Mouse (Mus musculus) left cerebral cortex, adult 9 months (tissue): ENCODE data around the gene Siglec1.
"Not testable (repeated sequence)": the region's sequence is repeated elsewhere in the genome, so short reads cannot be mapped to it uniquely, and the experiment has no call there.

Experiments
- DNase-seq, 2 experiments: peaks; one replicate each; pipeline ENCODE4 v3.0.0; 2022; ENCODE audit warnings: low spot score in 2 of 2

Siglec1 gene

DNA sequence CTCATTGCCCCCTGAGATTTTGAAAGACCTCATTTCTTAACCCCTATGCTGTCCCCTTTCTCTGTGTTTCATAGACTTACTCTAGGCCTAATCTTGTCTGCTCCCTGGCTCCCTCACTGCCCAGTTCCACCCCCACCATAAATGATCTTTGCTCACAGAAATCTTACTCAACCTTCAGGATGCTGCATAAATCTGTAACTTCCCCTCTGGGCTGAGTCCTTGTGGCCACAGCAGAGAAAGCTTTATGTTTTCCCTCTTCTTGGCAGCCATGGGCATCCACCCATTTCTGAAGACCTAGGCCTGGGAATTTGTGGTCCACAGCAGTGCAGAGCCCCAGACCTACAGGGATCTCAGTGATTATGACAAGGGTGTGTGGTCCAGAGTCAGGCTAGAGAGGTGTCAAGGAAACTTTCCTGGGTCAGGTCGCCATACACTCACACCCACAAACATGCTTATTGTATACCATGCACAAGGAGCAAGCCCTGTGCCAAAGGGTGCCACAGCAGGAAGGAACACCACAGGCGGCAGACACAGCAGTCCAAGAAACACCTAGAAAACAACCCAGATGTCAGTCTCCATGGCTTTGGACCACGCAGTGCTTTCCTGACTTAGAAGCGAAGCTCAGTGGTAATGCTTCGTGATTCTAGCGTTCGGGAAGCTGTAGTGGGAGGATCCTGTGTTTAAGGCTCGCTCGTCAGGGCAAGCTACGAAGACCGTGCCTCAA lies at the start of gene Siglec1:
Gene Siglec1, minus strand, starts transcription at position 99 of the 724 bp plus-strand sequence.
- no peak for DNase-seq

DNA sequence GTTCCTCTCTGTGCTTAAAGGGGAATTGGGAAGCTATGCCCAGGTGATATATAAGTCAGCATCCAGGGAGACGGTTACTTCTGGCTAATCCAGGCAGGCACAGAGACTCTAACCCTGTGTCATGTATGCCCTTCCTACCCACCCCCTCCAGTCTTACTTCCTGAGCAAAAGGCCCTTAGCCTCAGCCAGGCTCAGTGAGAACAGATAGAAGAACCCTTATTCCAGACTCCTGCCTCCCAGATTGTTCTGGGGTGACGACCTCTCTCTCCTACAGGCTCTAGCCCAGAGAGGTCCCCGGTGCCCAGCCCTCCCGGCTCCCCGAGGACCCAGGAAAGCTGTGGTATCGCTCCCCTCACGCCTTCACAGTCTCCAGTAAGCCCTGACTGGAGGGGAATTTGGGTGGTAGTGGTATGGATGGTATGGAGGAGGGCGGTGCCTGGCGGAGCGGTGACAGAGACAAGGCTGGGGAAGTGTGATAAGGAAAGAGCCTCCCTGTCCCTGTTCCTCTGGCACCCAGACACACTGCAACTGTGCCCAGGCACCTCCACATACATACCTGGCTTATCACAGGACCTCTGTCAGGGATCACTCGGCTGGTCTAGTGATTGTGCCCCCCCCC lies 49.1 kb upstream of the Siglec1 start:
- DNase-seq = no peak

DNA sequence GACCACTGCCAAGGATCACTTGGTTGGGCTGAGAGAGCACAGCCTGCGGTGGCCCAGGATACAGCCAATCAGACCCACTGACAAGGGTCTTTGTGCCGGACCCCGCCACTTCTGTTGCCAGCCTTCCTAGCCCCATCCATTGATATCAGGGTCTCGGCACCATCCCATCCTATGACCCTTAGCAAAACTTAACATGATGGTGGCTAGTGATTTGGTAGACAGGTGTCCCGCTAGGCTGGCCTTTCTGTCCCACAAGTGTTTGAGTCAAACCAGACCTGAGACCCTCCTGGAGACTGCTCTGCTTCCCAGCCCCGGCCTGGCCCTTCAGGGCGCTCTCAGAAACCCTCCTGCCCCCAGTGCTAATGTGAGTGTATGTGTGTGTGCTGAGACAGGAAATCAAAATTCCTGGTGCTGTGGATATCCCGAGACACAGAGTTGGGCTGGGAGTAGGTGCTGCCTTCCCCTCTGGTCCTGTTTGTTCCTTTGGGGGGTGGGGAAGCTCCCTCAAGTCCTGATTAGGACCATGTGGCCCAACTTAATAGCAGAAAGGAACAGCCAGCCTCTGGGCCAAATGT lies 48.3 kb upstream of the Siglec1 start:
- DNase-seq = no peak

DNA sequence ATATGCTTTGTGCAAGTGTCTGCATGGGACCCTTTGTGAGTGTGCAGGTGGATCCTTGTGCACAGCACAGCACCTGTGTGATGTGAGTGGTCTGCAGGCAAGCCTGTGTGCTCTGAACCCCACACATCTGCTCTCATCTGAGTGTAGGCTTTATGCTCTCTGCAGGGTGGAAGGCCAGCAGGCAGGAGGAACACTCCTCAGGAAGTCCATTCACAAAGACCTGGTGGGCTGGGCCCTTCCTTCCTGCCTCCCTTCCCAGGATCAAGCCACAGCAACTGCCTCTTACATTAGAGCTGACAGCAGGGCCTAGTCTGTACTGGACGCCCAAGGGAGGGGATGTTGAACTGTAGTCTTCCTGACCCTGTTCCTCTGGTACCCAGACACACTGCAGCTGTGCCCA lies 47.8 kb upstream of the Siglec1 start:
- DNase-seq = no peak

DNA sequence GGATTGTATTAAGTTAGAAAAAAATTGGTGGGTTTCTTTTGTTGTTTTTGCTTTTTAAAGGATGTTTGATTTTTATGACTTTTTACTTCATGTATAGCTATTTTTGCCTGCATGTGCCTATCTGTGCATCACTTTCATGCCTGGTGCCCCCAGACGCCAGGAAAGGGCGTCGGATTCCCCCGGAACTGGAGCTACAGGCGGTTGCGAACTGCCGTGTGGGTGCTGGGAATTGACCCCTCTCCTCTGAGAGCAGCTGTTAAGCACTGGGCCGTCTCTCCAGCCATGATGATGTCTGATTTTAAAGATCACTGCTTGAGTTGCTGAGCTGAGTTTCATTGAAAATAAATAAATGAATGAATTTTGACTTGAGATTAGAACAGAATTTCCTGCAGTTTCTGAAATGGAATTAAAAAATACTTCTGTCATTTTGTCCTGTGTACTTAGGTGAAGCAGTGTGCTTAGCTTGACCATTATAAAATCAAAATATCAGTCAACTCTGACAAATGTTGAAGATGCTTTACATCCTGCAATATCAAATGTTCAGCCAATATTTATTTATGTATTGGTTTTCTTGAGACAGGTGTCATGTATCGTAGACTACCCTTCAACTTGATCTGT lies 46.5 kb upstream of the Siglec1 start, which contains the start of gene Gm11037:
Gene Gm11037, plus strand, starts transcription at position 568 of the 618 bp plus-strand sequence.
- no peak for DNase-seq

DNA sequence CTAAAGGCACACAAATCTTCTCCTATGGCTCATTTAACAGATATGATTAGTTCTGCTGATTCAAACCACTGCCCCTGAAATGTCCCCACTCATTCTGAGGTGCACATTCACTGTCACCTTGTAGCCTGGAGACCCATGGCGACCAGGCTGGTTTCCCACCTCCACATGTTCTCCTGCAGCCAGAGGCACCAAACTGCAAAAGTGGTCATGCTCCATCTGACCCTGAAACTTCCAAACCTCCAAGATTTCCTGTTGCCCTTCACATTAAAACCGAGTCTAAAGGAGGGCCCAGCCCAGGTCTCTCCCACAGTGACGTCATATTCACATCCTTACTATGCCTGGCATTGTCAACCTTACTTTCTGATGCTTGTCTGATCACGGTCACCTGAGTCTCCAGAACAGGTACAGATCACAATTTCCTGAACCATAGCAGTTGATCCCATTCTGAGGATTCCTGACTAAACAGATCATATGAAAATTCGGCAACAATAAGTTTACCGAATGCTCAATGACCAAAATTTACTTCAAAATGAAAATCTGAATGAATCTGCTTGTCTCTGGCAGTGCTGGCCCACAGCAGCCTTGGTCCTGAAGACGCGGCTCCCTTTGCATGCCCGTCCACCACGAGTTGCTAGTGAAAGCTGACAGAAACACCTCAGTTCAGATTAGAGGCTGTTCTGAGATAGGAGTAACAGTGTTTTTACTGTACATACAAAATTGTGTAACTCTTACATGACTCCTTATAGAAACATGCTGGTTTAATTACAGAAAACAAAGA lies 45.7 kb upstream of the Siglec1 start:
- no peak for DNase-seq

DNA sequence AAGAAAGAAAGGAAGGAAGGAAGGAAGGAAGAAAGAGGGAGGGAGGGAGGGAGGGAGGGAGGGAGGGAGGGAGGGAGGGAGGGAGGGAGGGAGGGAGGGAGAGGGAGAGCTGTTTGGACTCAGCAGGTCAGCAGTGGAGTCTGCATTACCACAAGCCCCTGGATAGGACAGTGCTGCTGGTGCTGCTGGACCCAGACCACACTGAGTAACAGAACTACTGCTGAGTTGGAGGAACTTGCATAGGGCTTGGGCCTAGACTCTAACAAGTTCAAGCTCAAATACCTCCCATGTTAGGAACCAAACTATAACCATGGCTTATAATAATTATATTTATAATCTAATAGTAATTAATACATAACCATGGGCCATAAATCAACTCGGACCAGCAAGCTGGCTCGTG lies 44.3 kb upstream of the Siglec1 start:
- no peak for DNase-seq

DNA sequence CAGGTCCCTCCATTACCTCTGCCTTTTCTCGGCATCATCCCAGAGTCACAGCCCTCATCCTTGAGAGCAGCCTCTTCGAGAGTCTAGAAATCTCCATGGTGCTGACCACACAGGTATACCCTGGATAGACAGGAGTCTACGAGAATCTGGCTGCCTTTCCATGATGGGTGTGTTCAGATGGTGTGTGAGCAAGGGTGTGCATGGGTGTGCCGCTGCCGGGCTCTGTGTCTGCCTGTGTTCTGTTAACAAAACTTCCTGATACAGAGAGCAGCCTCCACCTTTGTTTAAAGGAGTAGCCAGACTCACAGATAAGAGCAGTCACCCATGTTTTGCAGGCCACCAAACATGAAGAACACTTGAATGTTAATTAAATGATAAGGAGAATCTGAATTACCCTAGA lies 43.3 kb upstream of the Siglec1 start:
- no peak for DNase-seq

DNA sequence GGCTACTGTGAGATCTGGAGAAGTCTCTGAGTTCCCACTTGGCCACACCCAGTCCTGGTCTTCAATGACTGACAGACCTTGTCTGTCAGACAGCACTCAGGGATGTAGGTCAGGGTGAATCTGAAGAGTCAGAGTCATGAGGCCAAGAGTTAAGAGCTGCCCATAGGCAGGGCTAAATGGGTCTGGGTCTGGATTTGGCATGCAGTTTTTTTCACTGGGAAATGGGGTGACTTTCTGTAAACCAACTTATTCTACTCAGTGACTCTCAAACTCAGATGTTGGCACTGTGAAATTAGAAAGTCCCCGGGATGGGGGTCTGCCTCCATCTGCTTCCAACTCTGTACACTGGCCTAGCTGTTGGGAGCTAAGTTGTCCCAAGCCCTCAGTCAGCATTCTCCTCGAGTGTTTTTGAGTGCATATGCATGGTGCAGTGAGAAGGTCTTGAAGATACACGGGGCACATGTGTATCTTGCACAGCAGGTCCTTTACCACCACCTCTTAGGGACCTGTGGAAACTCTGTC lies 42.1 kb upstream of the Siglec1 start:
- DNase-seq = no peak

DNA sequence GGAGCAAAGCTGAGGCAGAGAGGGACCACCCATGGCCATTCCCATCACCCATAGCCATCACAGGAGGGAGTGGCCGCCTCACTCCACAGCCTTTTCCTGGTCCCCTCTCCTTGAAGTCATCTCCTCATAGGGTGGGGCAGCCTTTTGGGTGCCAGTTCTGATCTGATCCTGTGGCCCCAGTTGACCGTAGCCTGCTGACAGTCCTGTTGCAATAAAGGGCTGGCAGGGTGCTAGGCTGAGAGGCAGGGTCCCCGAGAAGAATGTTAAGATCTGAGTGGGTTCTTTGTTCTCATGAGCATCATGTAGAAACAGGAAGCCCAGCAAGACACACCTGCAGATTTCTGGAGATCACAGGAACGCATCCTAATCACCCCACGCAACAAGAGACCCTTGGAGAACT lies 41.6 kb upstream of the Siglec1 start:
- DNase-seq = no peak

DNA sequence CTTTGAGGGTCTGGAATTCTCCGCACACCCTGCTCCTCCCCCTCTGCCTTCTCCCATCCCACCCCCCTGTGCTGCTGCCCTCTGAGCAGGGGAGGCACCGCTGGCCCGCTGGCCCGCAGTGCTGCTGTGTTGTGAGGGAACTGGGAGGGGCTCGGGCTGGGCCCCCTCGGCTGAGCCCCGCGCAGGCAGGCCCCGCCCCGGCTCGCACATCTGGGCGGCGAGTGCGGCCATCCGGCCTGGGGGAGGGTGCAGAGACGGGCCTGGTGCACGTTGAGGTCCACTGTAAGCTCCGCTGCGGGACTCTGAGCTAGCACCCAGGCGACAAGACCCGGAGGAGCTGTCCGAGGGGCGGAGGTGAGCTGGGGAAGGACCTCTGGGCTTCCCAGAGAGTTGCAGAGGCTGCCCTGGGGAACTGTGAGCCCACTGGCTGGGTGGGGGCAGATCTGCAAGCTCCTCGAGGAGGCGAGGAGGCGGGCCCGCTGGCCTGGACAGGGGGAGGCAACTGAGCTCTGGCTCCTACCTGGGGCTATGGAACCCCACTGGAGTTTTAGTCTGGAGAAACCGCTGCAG lies 40.7 kb upstream of the Siglec1 start, which contains the start of gene Hspa12b:
Gene Hspa12b, plus strand, starts transcription at position 120 of the 570 bp plus-strand sequence.
- no peak for DNase-seq

DNA sequence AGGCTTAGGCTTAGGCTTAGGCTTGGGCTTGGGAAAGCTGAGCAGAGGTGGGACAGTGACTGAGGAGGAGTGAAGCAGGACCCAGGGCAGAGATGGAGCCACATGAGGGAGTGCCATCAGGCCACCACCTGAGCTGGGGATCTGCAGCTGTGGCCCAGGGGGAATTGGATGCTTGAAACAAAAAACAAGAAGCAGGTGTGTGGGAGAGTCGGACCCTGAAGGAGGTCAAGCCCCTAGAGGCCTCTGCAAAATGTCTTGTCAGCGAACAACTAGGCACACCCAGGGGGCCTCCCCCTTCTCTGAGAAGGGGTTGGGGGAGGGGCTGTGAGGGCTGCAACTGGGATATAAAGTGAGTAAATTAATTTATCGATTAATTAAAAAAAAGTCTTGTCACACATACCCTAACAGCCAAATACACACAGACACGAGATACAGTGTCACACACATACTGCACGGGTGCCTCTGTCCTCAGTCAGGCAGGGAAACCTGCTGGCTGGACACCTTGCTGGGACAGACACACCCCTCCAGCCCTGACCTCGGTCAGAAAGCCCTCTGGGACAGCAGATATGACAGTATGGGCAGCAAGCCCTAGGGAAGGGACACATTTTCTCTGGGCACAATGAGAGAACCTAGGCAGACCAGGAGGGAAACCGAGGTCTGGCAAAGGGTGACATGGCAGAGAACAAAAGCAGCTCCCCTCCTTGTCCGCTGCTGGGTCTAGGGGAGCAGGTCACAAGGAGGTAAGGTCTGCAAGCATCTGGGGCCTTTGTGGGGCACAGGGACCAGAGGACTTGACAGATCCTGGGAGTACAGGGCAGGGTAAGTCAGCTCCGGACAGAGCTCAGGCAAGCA lies 39.6 kb upstream of the Siglec1 start:
- DNase-seq = no peak

DNA sequence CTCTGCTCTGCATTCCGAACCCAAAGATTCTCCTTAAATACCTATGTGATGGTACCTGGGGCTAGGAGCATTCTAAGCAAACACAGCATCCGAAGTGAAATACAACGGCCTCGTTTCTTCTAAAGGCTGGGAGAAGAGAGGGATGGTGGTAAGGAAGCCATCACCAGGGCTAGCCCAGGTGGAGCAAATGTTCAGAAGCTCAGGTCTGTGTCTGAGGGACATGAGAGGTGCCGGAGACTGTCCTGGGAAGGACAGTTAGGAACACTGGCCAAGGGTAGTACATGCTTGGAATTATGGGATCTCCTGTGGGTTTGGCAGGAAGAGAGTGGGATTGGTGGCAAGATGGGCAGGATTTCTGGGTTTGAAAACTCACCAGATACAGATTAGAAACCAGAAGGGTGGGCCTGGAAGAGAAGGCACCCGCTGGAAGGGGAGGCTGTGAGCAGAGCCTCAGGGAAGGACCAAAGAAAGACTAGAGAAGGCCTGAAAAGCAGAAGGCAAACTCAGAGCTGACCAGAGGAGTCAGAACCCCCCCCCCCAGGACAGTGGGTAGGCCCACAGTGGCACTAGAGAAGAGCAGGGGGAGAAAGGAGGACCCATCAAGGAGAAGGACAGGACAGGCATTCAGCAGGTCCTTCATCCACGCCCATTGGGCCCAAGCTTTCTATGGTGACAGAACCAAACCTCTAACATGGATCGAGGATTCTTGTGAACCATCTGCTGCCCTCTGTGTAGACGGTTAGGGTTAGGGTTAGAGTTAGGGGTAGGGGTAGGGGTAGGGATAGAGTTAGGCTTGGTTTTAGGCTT lies 38.8 kb upstream of the Siglec1 start:
- DNase-seq = no peak

DNA sequence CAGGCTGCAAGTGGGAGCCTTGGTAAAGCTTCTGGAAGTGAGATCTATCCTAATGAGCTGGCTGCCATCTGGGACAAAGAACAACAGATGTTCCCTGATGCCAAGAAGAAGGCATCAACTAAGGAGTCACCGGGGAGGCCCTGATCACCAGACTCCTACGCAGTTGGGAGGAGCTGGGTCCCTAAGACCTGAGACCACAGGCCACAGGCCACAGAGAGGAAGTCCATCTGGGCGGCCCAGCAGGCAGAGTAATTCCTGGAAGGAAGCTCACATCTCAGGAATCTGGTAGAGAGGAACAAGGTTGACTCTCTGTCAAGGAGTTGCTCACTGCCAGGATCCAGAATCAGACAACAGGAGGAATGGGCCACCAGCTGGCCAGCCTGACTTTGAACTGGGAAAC lies 37.6 kb upstream of the Siglec1 start:
- no peak for DNase-seq

DNA sequence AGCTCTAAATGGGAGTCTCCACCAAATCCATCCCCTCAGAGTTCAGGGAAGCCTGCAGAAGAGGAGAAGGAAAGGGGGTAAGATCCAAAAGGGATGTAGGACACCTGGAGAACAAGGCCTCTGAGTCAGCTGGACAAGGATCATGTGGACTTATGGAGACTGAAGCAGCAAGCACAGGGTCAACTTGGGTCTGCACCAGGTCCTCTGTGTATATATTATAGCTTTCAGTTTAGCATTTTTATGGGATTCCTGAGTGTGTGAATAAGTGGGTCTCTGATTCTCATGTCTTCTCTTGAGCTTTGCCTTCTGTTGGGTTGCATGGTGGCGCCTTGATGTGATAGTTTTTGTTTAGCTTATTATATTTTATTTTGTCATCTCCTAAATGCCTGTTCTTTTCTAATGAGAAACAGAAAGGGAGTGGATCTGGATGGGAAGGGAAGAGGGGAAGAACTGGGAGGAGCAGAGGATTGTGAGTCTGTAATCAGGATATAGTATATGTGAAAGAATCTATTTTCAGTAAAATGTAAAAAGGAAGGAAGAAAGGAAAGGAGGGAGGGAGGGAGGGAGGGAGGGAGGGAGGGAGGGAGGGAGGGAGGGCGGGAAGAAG lies 32.5 kb upstream of the Siglec1 start:
- no peak for DNase-seq

DNA sequence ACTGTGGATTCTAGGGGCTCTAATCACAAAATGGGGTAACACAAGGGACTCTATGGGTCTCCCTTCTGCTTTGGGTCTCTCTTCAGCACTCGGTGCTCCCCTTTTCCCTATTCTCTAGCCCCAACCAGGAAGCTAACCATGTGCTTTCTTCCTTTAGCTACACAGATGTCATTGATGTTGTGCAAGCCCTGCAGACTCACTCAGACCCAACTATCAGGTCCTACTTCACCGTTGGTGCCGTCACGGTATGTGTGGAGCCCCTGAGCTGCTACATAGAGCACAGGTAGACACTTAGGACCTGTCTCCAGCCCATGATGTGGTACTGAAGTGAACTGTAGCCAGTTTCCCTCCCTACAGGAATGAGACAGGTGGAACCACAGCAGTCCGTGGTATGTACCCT lies 19.4 kb upstream of the Siglec1 start:
- no peak for DNase-seq

DNA sequence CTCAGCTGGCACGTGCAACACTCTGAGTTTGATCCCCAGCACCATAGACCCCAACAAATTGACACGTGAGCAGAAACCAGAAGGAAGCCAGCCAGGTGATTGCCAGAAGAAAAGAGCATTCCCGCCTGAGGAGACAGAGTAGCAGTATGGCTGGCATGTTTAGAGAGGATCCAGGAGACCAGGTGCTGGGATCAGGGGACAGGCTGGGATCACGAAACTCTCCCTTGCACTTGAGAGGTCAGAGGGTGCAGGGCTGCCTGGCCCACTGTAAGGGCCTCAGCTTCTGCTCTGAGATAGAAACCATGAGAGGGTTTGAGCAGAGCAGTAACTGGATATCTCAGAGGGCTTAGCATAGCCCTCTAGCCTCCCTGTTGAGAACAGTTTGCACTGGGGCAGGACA lies 18.5 kb upstream of the Siglec1 start:
- DNase-seq = not testable (repeated sequence)

DNA sequence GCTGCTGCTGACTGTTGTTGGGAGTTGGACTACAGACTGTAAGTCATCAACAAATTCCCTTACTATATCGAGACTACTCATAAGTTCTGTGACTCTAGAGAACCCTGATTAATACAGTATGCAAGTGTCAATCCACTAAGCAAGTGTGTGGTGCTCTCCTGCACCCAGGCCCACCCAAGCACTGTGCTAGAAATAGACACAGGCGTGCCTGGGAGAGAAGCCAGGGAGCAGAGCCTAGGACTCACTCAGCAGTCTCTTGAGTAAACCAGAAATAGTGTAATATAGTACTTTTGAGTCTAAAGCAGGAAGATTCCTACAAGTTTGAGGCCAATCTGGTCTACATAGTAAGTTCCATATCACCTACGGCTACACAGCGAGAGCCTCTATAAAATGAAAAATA lies 17.5 kb upstream of the Siglec1 start:
- DNase-seq = no peak

DNA sequence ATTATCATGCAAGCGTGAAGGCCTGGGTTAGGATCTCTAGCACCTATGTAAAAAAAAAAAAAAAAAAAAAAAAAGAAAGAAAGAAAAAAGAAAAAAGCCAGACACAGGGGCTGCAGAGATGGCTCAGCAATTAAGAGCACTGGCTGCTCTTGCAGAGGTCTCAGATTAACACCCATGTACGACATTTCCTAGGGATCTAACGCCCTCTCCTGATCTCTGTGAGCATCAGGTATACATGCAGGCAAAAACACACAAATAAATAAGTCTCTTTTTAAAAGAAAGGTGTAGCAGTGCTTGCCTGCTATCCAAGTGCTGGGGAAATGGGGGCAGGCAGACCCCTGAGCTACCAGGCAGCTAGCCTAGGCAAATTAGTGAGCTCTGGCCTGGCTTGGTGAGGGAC lies 15.0 kb upstream of the Siglec1 start:
- DNase-seq = no peak
